In genomic region chr2:26312812-26313211, GRCm38 (mm10) we compare ENCODE assay signal across 11 mouse cellular contexts. TPM values are rescaled to one million over a fixed set of nuclear protein-coding genes. Genes with fewer than 3 reads are reported as not detected.
DNase-seq lines count a peak whose midpoint lies in the region; ATAC-seq and TF ChIP-seq lines count a peak whose summit lies in the region.
"Had no signal": no experiment of that assay in that cellular context is flagged by ENCODE, and none has a peak within 500 bp of the region (broad histone marks: within the 10 kb centered on the region; RNA-seq: fewer than 3 reads in every experiment).

No protein-coding gene starts in this region.

- H3K4me2 ChIP-seq in heart, embryonic 16.5 days (ENCODE audit: low read depth, low read length) = no peak overlapping the region
- no peak overlapping the region for H3K4me2 ChIP-seq in lung, postnatal 0 days (replicated peaks; ENCODE audit: low read depth, low read length)

- DNase-seq in heart, embryonic 10.5 days (ENCODE audit: low spot score) = no peak
- peak; percentile 34 for DNase-seq in lung, postnatal 0 days (ENCODE audit: low spot score)
- no peak for DNase-seq in lung, adult 18-20 months
- DNase-seq in cerebellum, postnatal 10 days = peak; percentile 54 to 64
- DNase-seq in right cerebral cortex, postnatal 14 days = no peak
- no peak for DNase-seq in urinary bladder, postnatal 36 days (ENCODE audit: low spot score in 2 of 2)
- DNase-seq: adrenal gland, adult 2 months; heart, postnatal 36 days; thymus, postnatal 25 days had no signal

- no peak overlapping the region for H3K27ac ChIP-seq in heart, embryonic 16.5 days (ENCODE audit: low read length)
- no peak overlapping the region for H3K27ac ChIP-seq in heart, embryonic 10.5 days
- no peak overlapping the region for H3K27ac ChIP-seq in lung, postnatal 0 days (ENCODE audit: low read length)
- H3K27ac ChIP-seq in small intestine, adult 2 months (ENCODE audit: insufficient read depth, low read depth, low read length) = no peak overlapping the region

- peak; percentile 66 for TF ChIP-seq CTCF in lung, postnatal 0 days (IDR thresholded peaks at IDR 0.05)
- TF ChIP-seq CTCF in small intestine, adult 2 months (IDR thresholded peaks at IDR 0.05; ENCODE audit: extremely low read depth, insufficient read length, insufficient replicate concordance, low read depth, low read length) = peak; percentile 18; the same call in 1 of the 2 replicates

- H3K27me3 ChIP-seq in heart, embryonic 16.5 days (ENCODE audit: control insufficient read depth, insufficient read depth, low read length) = no peaks in the 10 kb centered on the region
- H3K27me3 ChIP-seq in heart, embryonic 10.5 days (ENCODE audit: insufficient read depth, poor library complexity, severe bottlenecking) = no peaks in the 10 kb centered on the region
- H3K27me3 ChIP-seq in lung, postnatal 0 days (replicated peaks; ENCODE audit: insufficient read depth, low read length) = no peaks in the 10 kb centered on the region
- H3K27me3 ChIP-seq in small intestine, adult 2 months (ENCODE audit: control insufficient read depth, insufficient read depth, low read length) = no peaks in the 10 kb centered on the region

- H3K36me3 ChIP-seq in heart, embryonic 16.5 days (ENCODE audit: control insufficient read depth, insufficient read depth) = no peaks in the 10 kb centered on the region
- no peaks in the 10 kb centered on the region for H3K36me3 ChIP-seq in heart, embryonic 10.5 days
- H3K36me3 ChIP-seq in lung, postnatal 0 days (ENCODE audit: insufficient read depth, low read length) = no peaks in the 10 kb centered on the region
- no peaks in the 10 kb centered on the region for H3K36me3 ChIP-seq in small intestine, adult 2 months (ENCODE audit: control insufficient read depth, insufficient read depth, low read length)

- no peak for ATAC-seq in heart, embryonic 16.5 days (replicated peaks; ENCODE audit: extremely low read depth, insufficient read depth, low FRiP score)
- no peak for ATAC-seq in lung, postnatal 0 days

- 0 out of 2 replicates have a peak overlapping the region, but pooled peaks have one; percentile 31 for H3K9ac ChIP-seq in heart, embryonic 16.5 days (ENCODE audit: low read length)
- H3K9ac ChIP-seq in lung, postnatal 0 days (replicated peaks; ENCODE audit: low read depth) = no peak overlapping the region

- TF ChIP-seq POLR2A in small intestine, adult 2 months (IDR thresholded peaks at IDR 0.05; ENCODE audit: low read depth, low read length) = no peak

- H3K4me1 ChIP-seq in heart, embryonic 16.5 days (ENCODE audit: control insufficient read depth, insufficient read depth, low read length) = peaks cover 45% of the 10 kb centered on the region
- H3K4me1 ChIP-seq in heart, embryonic 10.5 days = peaks cover 70% of the 10 kb centered on the region
- peaks cover 24% of the 10 kb centered on the region for H3K4me1 ChIP-seq in lung, postnatal 0 days (ENCODE audit: insufficient read depth, low read depth, low read length)
- H3K4me1 ChIP-seq in small intestine, adult 2 months (ENCODE audit: control insufficient read depth, insufficient read depth, insufficient read length, low read length) = no peaks in the 10 kb centered on the region; the same call in none of the 2 replicates

- 55% methylated on average over 2 of the region's 2 CpGs for WGBS in heart, embryonic 16.5 days
- 56% methylated on average over 2 of the region's 2 CpGs for WGBS in heart, embryonic 10.5 days
- 47% methylated on average over 2 of the region's 2 CpGs for WGBS in lung, postnatal 0 days
- 54% methylated on average over 2 of the region's 2 CpGs for WGBS in small intestine, adult 2 months

- H3K4me3 ChIP-seq in heart, embryonic 16.5 days (ENCODE audit: low read length) = no peak overlapping the region
- H3K4me3 ChIP-seq in heart, embryonic 10.5 days = no peak overlapping the region
- no peak overlapping the region for H3K4me3 ChIP-seq in lung, postnatal 0 days (ENCODE audit: low read depth, low read length)
- no peak overlapping the region for H3K4me3 ChIP-seq in small intestine, adult 2 months (ENCODE audit: low read depth, low read length)

- no peaks in the 10 kb centered on the region for H3K9me3 ChIP-seq in heart, embryonic 16.5 days (replicated peaks; ENCODE audit: control insufficient read depth, low read length)
- H3K9me3 ChIP-seq in heart, embryonic 10.5 days = no peaks in the 10 kb centered on the region
- H3K9me3 ChIP-seq in lung, postnatal 0 days (ENCODE audit: low read length) = no peaks in the 10 kb centered on the region

- no peak for TF ChIP-seq EP300 in lung, postnatal 0 days (IDR thresholded peaks at IDR 0.05)

RNA-seq across cellular contexts. Expression of gene Gpsm1, which starts 2.5 kb away (rescaled TPM):
- 102 and 104 TPM in 2 replicates for polyA plus RNA-seq in heart, embryonic 16.5 days (2015; fragmentation: Nextera tagmentation; extraction: Ambion mirVana)
- polyA plus RNA-seq in heart, embryonic 10.5 days (2016; fragmentation: Nextera tagmentation; extraction: Ambion mirVana) = 43.7 and 53.9 TPM in 2 replicates
- polyA plus RNA-seq in lung, postnatal 0 days (2015; fragmentation: Nextera tagmentation; extraction: Ambion mirVana) = 29.0 and 33.0 TPM in 2 replicates
- polyA plus RNA-seq in small intestine, adult 2 months (2012; rRNA removed) = 7.1 and 8.1 TPM in 2 replicates

RNA-seq across cellular contexts. Expression of gene Ccdc187, which starts 18.5 kb away (rescaled TPM):
- polyA plus RNA-seq in heart, embryonic 16.5 days (2015; fragmentation: Nextera tagmentation; extraction: Ambion mirVana) = 0.10 and 0.13 TPM in 2 replicates
- 0.02 TPM in 1 of 2 replicates, not detected in the other for polyA plus RNA-seq in heart, embryonic 10.5 days (2016; fragmentation: Nextera tagmentation; extraction: Ambion mirVana)
- polyA plus RNA-seq in lung, postnatal 0 days (2015; fragmentation: Nextera tagmentation; extraction: Ambion mirVana) = 0.61 and 0.77 TPM in 2 replicates
- polyA plus RNA-seq in small intestine, adult 2 months (2012; rRNA removed) = 0.34 and 0.36 TPM in 2 replicates

RNA-seq across cellular contexts. Expression of gene Dnlz, which starts 39.1 kb away (rescaled TPM):
- polyA plus RNA-seq in heart, embryonic 16.5 days (2015; fragmentation: Nextera tagmentation; extraction: Ambion mirVana) = 23.1 and 24.9 TPM in 2 replicates
- 32.7 and 34.7 TPM in 2 replicates for polyA plus RNA-seq in heart, embryonic 10.5 days (2016; fragmentation: Nextera tagmentation; extraction: Ambion mirVana)
- polyA plus RNA-seq in lung, postnatal 0 days (2015; fragmentation: Nextera tagmentation; extraction: Ambion mirVana) = 14.2 and 15.5 TPM in 2 replicates
- polyA plus RNA-seq in small intestine, adult 2 months (2012; rRNA removed) = 12.6 and 23.7 TPM in 2 replicates

RNA-seq across cellular contexts. Expression of gene Card9, which starts 47.9 kb away (rescaled TPM):
- polyA plus RNA-seq in heart, embryonic 16.5 days (2015; fragmentation: Nextera tagmentation; extraction: Ambion mirVana) = 1.0 and 1.2 TPM in 2 replicates
- 0.31 and 0.62 TPM in 2 replicates for polyA plus RNA-seq in heart, embryonic 10.5 days (2016; fragmentation: Nextera tagmentation; extraction: Ambion mirVana)
- 9.9 and 10.9 TPM in 2 replicates for polyA plus RNA-seq in lung, postnatal 0 days (2015; fragmentation: Nextera tagmentation; extraction: Ambion mirVana)
- polyA plus RNA-seq in small intestine, adult 2 months (2012; rRNA removed) = 3.3 and 4.5 TPM in 2 replicates

Comparison
In these comparisons a context has a peak if more than half of its experiments do, and no peak if none do; other contexts are left out.
1. DNase-seq: peak in lung, postnatal 0 days (single experiment) and cerebellum, postnatal 10 days (2 of 2); none in heart, embryonic 10.5 days (single experiment), lung, adult 18-20 months (0 of 2), right cerebral cortex, postnatal 14 days (single experiment) and urinary bladder, postnatal 36 days (0 of 2).